Mouse (Mus musculus): ENCODE data around the gene Odc1. TPM values are rescaled to one million over a fixed set of nuclear protein-coding genes. Genes with fewer than 3 reads are reported as not detected.

Gene Odc1
- 121 and 122 TPM in 2 replicates for polyA plus RNA-seq (2012; rRNA removed)

DNA sequence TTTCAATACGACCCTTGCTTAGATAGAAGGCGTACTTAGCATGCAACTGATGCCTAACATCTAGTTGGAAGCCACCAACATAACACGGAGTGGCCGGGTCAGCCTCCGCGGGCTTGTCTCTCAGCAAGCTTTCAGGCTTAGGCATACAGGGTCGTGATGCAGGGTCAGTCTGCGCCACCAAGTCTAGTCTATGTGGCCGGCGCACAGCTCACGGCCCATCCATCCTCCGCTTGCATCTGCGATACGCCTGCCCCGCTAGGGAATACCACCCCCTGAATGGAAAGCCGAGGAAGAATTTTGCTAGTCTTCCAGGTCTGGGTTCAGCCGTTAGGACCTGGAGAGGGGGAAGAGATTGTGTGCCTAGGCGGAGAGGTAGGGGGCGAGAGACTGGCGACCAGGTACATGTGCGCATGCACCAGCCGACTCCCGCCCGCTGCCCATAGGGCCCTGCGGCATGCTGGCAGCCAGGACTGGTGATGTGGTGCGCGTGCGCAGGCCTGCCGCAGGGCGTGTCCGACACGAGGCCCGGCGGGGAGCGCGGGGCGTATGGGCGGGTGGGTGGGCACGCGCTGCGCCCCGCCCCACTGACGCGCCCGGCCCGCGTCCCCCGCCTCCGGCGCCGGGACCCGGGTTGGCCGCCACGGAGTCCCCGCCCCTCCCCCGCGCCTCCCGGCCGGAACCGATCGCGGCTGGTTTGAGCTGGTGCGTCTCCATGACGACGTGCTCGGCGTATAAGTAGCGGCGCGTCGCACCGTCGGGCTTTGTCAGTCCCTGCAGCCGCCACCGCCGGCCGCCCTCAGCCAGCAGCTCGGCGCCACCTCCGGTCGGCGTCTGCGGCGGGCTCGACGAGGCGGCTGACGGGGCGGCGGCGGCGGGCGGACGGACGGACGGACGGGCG is at the start of gene Odc1:
Gene Odc1 (plus strand): TSS at position 586 of the 898 bp plus-strand sequence.
- peak; percentile 69 for DNase-seq (ENCODE audit: low read depth, low spot score)
- WGBS, result under 1% methylated on average over 76 of the region's 98 CpGs

DNA sequence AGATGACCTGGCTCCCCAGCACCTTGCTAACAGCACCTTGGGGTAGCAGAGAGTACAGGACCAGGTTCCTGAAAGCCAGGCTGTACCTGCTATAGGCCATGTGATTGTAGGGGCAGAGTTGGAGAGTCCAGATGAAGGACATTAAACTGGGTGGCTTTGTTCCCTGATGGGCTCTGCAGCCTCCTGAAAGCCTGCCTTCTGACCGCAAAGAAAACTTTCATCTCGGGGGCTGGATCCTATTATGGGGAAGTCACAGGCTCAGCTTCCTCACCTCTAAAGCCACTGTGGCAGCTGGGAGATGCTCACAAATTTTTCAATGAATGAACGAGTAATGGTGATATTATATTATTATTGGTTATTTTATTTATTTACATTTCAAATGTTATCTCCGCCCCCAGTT is 49.8 kb upstream of the Odc1 start:
- no peak for DNase-seq (ENCODE audit: low read depth, low spot score)
- WGBS, result 72% methylated on average over 4 of the region's 4 CpGs

GRCm38 (mm10) chr12:17495858-17496451 is 48.6 kb upstream of the Odc1 start:
- 12% methylated on average over 8 of the region's 8 CpGs for WGBS
- no peak for DNase-seq (ENCODE audit: low read depth, low spot score)

GRCm38 (mm10) chr12:17505620-17506074 is 38.9 kb upstream of the Odc1 start:
- DNase-seq (ENCODE audit: low read depth, low spot score), result no peak

DNA sequence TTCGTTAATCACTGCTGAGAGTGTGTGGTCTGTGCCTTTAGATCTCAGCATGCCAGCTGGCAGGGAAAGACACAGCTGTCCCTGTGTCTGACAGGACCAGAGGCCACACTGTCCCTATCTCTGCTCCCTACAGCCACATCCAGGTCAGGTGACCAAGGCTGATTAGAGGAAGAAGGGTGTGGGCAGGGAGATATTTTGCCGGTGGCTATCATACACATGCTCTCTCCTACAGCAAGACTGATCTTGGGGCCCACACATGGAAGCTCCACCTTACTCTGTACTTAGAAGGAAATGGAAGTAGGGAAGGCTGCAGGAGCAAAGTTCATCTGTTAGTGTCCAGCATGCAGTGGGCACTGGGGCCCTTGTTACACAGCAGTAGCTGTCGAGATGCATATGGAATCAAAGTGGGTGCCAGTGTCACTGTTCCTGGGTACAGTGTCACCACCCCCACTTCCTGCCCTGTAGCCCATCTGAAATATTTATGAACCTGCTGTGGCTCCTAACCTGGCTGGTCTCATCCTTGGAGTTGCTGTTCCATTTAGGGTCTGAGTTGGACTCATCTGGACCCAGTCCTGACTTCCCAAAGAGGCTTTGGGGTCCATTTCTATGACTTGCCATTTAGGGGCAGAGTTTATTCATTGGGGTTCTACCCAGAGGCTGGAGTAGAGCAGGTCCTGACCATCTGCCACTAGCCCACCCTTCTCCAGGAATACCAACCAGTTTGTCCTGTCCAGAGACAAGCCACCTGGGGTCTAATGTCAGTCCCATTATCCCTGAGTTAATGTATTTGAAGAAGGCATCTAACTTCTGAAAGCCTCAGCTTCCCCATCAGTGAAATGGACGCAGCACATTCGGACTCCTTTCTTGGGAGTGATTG is 38.2 kb upstream of the Odc1 start:
- WGBS, result 29% methylated on average over 5 of the region's 5 CpGs
- no peak for DNase-seq (ENCODE audit: low read depth, low spot score)

More at GRCm38 (mm10) chr12:17505620-17506074, 38.9 kb upstream of the Odc1 start:
- WGBS, result 62% methylated on average over 2 of the region's 2 CpGs

- DNase-seq (ENCODE audit: low read depth, low spot score), result no peak
- WGBS, result 5% methylated on average over 13 of the region's 13 CpGs
These were observed 37.5 kb upstream of the Odc1 start for GRCm38 (mm10) chr12:17506994-17507542.

DNA sequence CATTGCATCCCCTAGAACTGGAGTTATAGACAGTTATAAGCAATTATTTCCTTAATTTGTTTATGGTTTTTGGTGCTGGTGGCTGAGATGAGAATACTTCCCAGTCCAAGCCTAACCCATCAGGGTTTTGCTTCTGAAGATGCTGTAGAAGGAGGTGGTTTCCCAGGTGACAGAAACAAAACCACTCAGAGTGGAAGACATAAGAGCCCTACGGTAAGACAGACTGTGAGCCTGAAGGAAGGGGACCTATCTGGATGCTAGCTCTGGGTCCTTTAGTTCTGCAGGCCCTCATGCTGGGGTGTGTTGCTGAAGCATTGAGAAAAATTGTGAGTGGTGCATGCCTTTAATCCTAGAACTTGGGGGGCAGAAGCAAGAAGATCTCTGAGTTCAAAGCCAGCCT is 35.3 kb upstream of the Odc1 start:
- no peak for DNase-seq (ENCODE audit: low read depth, low spot score)
- 89% methylated on average over 1 of the region's 1 CpGs for WGBS

GRCm38 (mm10) chr12:17510158-17510557 is 34.4 kb upstream of the Odc1 start:
- WGBS, result 55% methylated on average over 12 of the region's 12 CpGs
- no peak for DNase-seq (ENCODE audit: low read depth, low spot score)

GRCm38 (mm10) chr12:17511019-17511418 is 33.6 kb upstream of the Odc1 start:
- DNase-seq (ENCODE audit: low read depth, low spot score), result no peak
- WGBS, result 74% methylated on average over 6 of the region's 6 CpGs

- WGBS, result 86% methylated on average over 3 of the region's 3 CpGs
- DNase-seq (ENCODE audit: low read depth, low spot score), result no peak
These were observed 15.4 kb upstream of the Odc1 start for GRCm38 (mm10) chr12:17529180-17529579.

DNA sequence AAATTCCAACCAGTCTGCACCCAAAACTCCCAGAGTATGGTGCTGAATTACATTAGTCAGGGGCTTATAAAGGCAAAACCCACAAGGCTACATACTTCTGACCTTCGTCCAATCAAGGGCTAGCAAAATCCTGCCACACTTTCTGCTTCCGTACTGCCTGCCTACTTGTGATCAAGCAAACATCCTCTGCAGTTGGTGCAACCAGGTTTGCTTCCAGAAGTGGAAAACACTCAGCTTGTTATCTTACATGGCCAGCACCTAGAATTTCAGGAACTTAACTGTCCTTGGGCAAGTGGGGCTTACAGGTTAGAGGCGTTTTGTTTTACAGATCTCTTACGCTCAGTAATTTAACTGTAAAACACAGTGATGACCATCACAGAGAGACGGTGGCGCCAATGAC is 14.9 kb upstream of the Odc1 start:
- no peak for DNase-seq (ENCODE audit: low read depth, low spot score)
- WGBS, result 84% methylated on average over 6 of the region's 6 CpGs

GRCm38 (mm10) chr12:17530825-17531224 is 13.8 kb upstream of the Odc1 start:
- 68% methylated on average over 4 of the region's 4 CpGs for WGBS
- no peak for DNase-seq (ENCODE audit: low read depth, low spot score)

GRCm38 (mm10) chr12:17536222-17536621 is 8.4 kb upstream of the Odc1 start:
- no peak for DNase-seq (ENCODE audit: low read depth, low spot score)
- WGBS, result 95% methylated on average over 3 of the region's 3 CpGs

- WGBS, result 76% methylated on average over 3 of the region's 3 CpGs
- no peak for DNase-seq (ENCODE audit: low read depth, low spot score)
These were observed 7.4 kb upstream of the Odc1 start for GRCm38 (mm10) chr12:17537147-17537546.

DNA sequence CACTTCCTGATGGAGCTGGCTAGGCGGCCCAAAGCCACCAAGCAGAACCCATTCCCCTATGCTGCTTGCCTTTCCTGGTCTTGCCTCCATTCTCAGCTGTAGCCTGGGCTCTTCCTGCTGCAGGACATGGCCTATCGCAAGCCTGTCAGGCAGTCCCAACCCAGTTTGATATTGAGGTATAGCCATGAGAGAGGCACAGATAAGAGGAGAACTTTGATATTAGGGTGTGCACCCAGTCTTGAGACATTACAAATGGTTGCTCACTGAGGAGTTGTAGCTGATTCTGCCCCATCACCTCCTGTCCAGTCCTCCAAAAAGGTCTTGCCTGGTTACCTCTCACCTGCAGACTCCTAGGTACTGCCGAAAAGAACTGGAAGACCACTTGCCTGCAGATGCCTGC is 6.5 kb upstream of the Odc1 start:
- 83% methylated on average over 3 of the region's 3 CpGs for WGBS

DNA sequence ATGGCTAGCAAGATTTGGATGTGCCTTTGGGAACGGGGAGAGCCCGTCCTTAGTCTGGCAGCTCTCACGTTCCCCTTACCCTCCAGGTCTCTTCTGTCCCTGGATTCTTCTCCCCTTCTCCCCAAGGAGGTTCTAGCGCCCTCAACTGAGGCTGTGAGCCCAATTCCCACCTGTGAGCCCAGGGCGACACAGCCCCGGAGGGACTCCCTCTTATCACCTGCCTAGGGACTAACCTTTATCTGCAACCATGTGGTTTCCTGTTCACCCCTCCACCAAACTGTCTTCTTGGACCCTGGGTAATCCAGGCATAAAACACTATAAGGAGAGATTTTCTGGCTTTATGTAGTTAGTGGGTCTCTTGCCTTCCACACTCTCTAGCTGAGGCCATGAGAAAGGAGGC is 5.6 kb upstream of the Odc1 start:
- DNase-seq (ENCODE audit: low read depth, low spot score), result no peak
- WGBS, result 76% methylated on average over 6 of the region's 6 CpGs

More for the DNA sequence above, 6.5 kb upstream of the Odc1 start:
- DNase-seq (ENCODE audit: low read depth, low spot score), result no peak

DNA sequence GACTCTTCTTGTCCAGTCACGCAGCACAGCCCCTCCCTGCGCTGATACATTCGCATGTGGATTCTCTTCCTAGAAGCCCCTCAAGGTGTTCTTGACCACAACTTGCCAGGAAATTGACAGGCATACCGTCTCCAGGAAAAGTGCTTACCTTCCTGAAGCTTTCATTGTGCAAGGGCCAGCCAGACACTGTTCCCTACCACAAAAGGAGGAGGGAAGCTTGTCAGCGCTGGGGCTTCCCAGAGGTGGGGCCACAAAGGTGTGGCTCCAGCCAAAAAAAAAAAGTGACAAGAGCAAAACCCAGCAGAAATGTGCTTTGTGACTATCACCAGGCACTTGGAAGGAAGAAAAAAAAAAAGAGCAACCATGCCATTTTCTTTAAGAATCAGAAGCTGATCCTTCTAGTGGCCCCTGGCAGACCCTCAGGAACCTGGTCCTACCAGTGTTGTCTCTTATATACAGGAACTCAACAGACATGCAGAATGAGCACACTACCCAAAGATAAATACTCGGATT is 4.5 kb upstream of the Odc1 start:
- WGBS, result 62% methylated on average over 6 of the region's 6 CpGs

GRCm38 (mm10) chr12:17545107-17545571 is 545 bp downstream of the Odc1 start:
- no peak for DNase-seq (ENCODE audit: low read depth, low spot score)
- WGBS, result under 1% methylated on average over 40 of the region's 40 CpGs

More for the DNA sequence above, 4.5 kb upstream of the Odc1 start:
- no peak for DNase-seq (ENCODE audit: low read depth, low spot score)

GRCm38 (mm10) chr12:17545884-17546283 is 1.3 kb downstream of the Odc1 start:
- 5% methylated on average over 8 of the region's 8 CpGs for WGBS
- DNase-seq (ENCODE audit: low read depth, low spot score), result no peak
